ENCODE assay signal across 8 mouse cellular contexts in genomic region chr19:7382248-7382902, GRCm38 (mm10). TPM values are rescaled to one million over a fixed set of nuclear protein-coding genes. Genes with fewer than 3 reads are reported as not detected.
DNase-seq lines count a peak whose midpoint lies in the region; ATAC-seq and TF ChIP-seq lines count a peak whose summit lies in the region.

No protein-coding gene starts in this region.

- no peak; the same call in none of the 2 replicates for ATAC-seq in hindbrain, embryonic 14.5 days (ENCODE audit: low FRiP score)

- H3K36me3 ChIP-seq in hindbrain, embryonic 14.5 days (replicated peaks; ENCODE audit: control insufficient read depth, insufficient read depth) = no peaks in the 10 kb centered on the region
- H3K36me3 ChIP-seq in macrophage (ENCODE audit: inconsistent target) = no peaks in the 10 kb centered on the region

- no peak for TF ChIP-seq CTCF in left cerebral cortex, adult 2 months (IDR thresholded peaks at IDR 0.05)

- H3K4me3 ChIP-seq in hindbrain, embryonic 14.5 days (replicated peaks; ENCODE audit: low read length) = peak overlapping the region; percentile 85
- peak overlapping the region; percentile 92 for H3K4me3 ChIP-seq in left cerebral cortex, adult 2 months
- H3K4me3 ChIP-seq in macrophage (ENCODE audit: inconsistent target) = peak overlapping the region; percentile 55

- H3K9me3 ChIP-seq in hindbrain, embryonic 14.5 days (ENCODE audit: control insufficient read depth, low read length) = no peaks in the 10 kb centered on the region

- H3K27me3 ChIP-seq in hindbrain, embryonic 14.5 days (ENCODE audit: control insufficient read depth, insufficient read depth, low read length) = no peaks in the 10 kb centered on the region

- H3K79me2 ChIP-seq in macrophage (ENCODE audit: inconsistent target) = peaks cover 19% of the 10 kb centered on the region; the same call in 1 of the 2 replicates

- peak; percentile 36 for DNase-seq in T-cell, adult 2 months (ENCODE audit: low spot score)
- DNase-seq in cerebellum, postnatal 25 days = peak; percentile 61 to 73
- DNase-seq in frontal cortex, postnatal 36 days (ENCODE audit: low spot score in 2 of 2) = peak; percentile 33 to 40
- peak; percentile 62 for DNase-seq in hindbrain, embryonic 14.5 days (ENCODE audit: low spot score)
- DNase-seq in left cerebral cortex, adult 2 months (ENCODE audit: extremely low spot score in 1 of 2, low spot score in 2 of 2) = peak; percentile 42 to 57
- peak; percentile 44 for DNase-seq in right cerebral cortex, adult 18-20 months
- DNase-seq in urinary bladder, postnatal 25 days (ENCODE audit: low spot score) = peak; percentile 59

- peak overlapping the region; percentile 94 for H3K9ac ChIP-seq in hindbrain, embryonic 14.5 days

- H3K4me2 ChIP-seq in hindbrain, embryonic 14.5 days (replicated peaks) = peak overlapping the region; percentile 84

- intact Hi-C loops in left cerebral cortex, adult 2 months (cut with DNase I) = loop anchor here (2.0 kb wide), 1 partner anchor 34 kb away; the partner anchor contains the start of gene 2700081O15Rik

- peaks cover 35% of the 10 kb centered on the region for H3K4me1 ChIP-seq in hindbrain, embryonic 14.5 days (replicated peaks; ENCODE audit: control insufficient read depth, insufficient read depth, low read length)

- under 1% methylated on average over 45 of the region's 60 CpGs for WGBS in hindbrain, embryonic 14.5 days
- WGBS in macrophage (ENCODE audit: missing documents) = 2% methylated on average over 54 of the region's 60 CpGs

- H3K27ac ChIP-seq in hindbrain, embryonic 14.5 days = peak overlapping the region; percentile 92
- peak overlapping the region; percentile 92 for H3K27ac ChIP-seq in left cerebral cortex, adult 2 months
- H3K27ac ChIP-seq in macrophage = no peak overlapping the region

RNA-seq across cellular contexts. Expression of gene Spindoc, which starts 0.4 kb away (rescaled TPM):
- polyA plus RNA-seq in hindbrain, embryonic 14.5 days (2014; fragmentation: Nextera tagmentation; extraction: Ambion mirVana) = 21.8 and 25.8 TPM in 2 replicates
- 10 to 100 TPM; 27.9 to 28.0 TPM for total RNA-seq in left cerebral cortex, adult 2 months (2021)
- 10 to 100 TPM; 20.4 to 65.9 (median 33.9) TPM for total RNA-seq in macrophage (2018; cell fraction: chromatin; rRNA removed)
- 10 to 100 TPM in 8 of 26 experiments, 1 to 10 TPM in 18; 6.3 to 14.5 (median 9.0) TPM for total RNA-seq in macrophage (2018; cell fraction: cytosol; rRNA removed)
- total RNA-seq in macrophage (2018; cell fraction: nucleus; rRNA removed) = 10 to 100 TPM in 25 of 26 experiments, 1 to 10 TPM in 1; 7.3 to 45.2 (median 22.6) TPM
- 5.7 to 8.2 TPM (median 6.0 TPM) in 3 replicates for polyA plus RNA-seq in macrophage (2018)

RNA-seq across cellular contexts. Expression of gene 2700081O15Rik, which starts 35.0 kb away (rescaled TPM):
- polyA plus RNA-seq in hindbrain, embryonic 14.5 days (2014; fragmentation: Nextera tagmentation; extraction: Ambion mirVana) = 15.4 and 16.3 TPM in 2 replicates
- 10 to 100 TPM; 32.1 to 34.1 TPM for total RNA-seq in left cerebral cortex, adult 2 months (2021)
- total RNA-seq in macrophage (2018; cell fraction: chromatin; rRNA removed) = 10 to 100 TPM in 17 of 26 experiments, 1 to 10 TPM in 9; 4.6 to 48.0 (median 11.2) TPM
- total RNA-seq in macrophage (2018; cell fraction: cytosol; rRNA removed) = 1 to 10 TPM in 21 of 26 experiments, under 1 TPM in 5; 0.73 to 4.5 (median 1.6) TPM
- 10 to 100 TPM in 5 of 26 experiments, 1 to 10 TPM in 21; 2.7 to 14.6 (median 4.7) TPM for total RNA-seq in macrophage (2018; cell fraction: nucleus; rRNA removed)
- 0.88 to 2.2 TPM (median 1.2 TPM) in 3 replicates for polyA plus RNA-seq in macrophage (2018)

RNA-seq across cellular contexts. Expression of gene Mark2, which starts 40.7 kb away (rescaled TPM):
- polyA plus RNA-seq in hindbrain, embryonic 14.5 days (2014; fragmentation: Nextera tagmentation; extraction: Ambion mirVana) = 50.7 and 57.6 TPM in 2 replicates
- total RNA-seq in left cerebral cortex, adult 2 months (2021) = 100 to 1,000 TPM; 133 to 148 TPM
- total RNA-seq in macrophage (2018; cell fraction: chromatin; rRNA removed) = 100 to 1,000 TPM; 101 to 862 (median 147) TPM
- total RNA-seq in macrophage (2018; cell fraction: cytosol; rRNA removed) = 100 to 1,000 TPM in 1 of 26 experiments, 10 to 100 TPM in 25; 35.5 to 106 (median 43.2) TPM
- 100 to 1,000 TPM in 8 of 26 experiments, 10 to 100 TPM in 18; 59.7 to 318 (median 85.7) TPM for total RNA-seq in macrophage (2018; cell fraction: nucleus; rRNA removed)
- 28.6 to 40.1 TPM (median 35.7 TPM) in 3 replicates for polyA plus RNA-seq in macrophage (2018)
